In the genomic region with DNA sequence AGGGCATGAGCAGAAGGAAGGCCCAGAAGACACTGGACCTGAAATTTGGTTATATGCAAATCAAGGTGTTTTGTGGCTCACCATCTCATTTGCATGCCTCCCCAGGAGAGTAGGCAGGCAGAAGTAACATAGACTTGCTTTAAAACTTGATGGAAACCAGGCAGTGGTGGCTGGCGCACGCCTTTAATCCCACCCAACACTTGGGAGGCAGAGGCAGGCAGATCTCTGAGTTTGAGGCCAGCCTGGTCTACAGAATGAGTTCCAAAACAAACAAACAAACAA, we compare ENCODE assay signal across 19 mouse cellular contexts. TPM values are rescaled to one million over a fixed set of nuclear protein-coding genes. Genes with fewer than 3 reads are reported as not detected.
DNase-seq lines count a peak whose midpoint lies in the region; ATAC-seq lines count a peak whose summit lies in the region.
"Had no signal": no experiment of that assay in that cellular context is flagged by ENCODE, and none has a peak within 500 bp of the region (broad histone marks: within the 10 kb centered on the region; RNA-seq: fewer than 3 reads in every experiment).

No protein-coding gene starts in this region.

- no peak overlapping the region for H3K4me2 ChIP-seq in heart, embryonic 15.5 days
- H3K4me2 ChIP-seq in lung, embryonic 15.5 days = no peak overlapping the region
- H3K4me2 ChIP-seq in liver, embryonic 11.5 days = no peak overlapping the region
- H3K4me2 ChIP-seq: embryonic facial prominence, embryonic 13.5 days; forebrain, embryonic 13.5 days; hindbrain, embryonic 15.5 days had no signal

- H3K9ac ChIP-seq in heart, embryonic 15.5 days = no peak overlapping the region
- H3K9ac ChIP-seq in lung, embryonic 15.5 days = no peak overlapping the region
- H3K9ac ChIP-seq in liver, embryonic 11.5 days (ENCODE audit: low read depth, low read length) = no peak overlapping the region
- H3K9ac ChIP-seq: embryonic facial prominence, embryonic 13.5 days; forebrain, embryonic 13.5 days; forebrain, postnatal 0 days; hindbrain, embryonic 15.5 days had no signal

- peak overlapping the region; percentile 31; the same call in 1 of the 2 replicates for H3K27ac ChIP-seq in heart, embryonic 15.5 days
- H3K27ac ChIP-seq in lung, embryonic 15.5 days = 0 out of 2 replicates have a peak overlapping the region, but pooled peaks have one; percentile 5
- peak overlapping the region; percentile 13 for H3K27ac ChIP-seq in macrophage
- H3K27ac ChIP-seq in liver, embryonic 11.5 days (ENCODE audit: low read depth, low read length) = no peak overlapping the region
- H3K27ac ChIP-seq: embryonic facial prominence, embryonic 13.5 days; forebrain, embryonic 13.5 days; heart, embryonic 10.5 days; hindbrain, embryonic 15.5 days had no signal

- no peak overlapping the region for H3K4me3 ChIP-seq in heart, embryonic 15.5 days
- no peak overlapping the region for H3K4me3 ChIP-seq in lung, embryonic 15.5 days
- H3K4me3 ChIP-seq in macrophage (ENCODE audit: inconsistent target) = no peak overlapping the region
- no peak overlapping the region for H3K4me3 ChIP-seq in liver, embryonic 11.5 days (ENCODE audit: low read depth, low read length)
- H3K4me3 ChIP-seq: embryonic facial prominence, embryonic 13.5 days; forebrain, embryonic 13.5 days; heart, embryonic 10.5 days; hindbrain, embryonic 15.5 days had no signal

- H3K9me3 ChIP-seq in heart, embryonic 15.5 days (replicated peaks) = no peaks in the 10 kb centered on the region
- H3K9me3 ChIP-seq in lung, embryonic 15.5 days = no peaks in the 10 kb centered on the region; the same call in 1 of the 2 replicates
- H3K9me3 ChIP-seq in liver, embryonic 11.5 days (ENCODE audit: control insufficient read depth, low read length) = no peaks in the 10 kb centered on the region
- H3K9me3 ChIP-seq: embryonic facial prominence, embryonic 13.5 days; heart, embryonic 10.5 days; hindbrain, embryonic 15.5 days had no signal

- H3K27me3 ChIP-seq in heart, embryonic 15.5 days = no peaks in the 10 kb centered on the region
- H3K27me3 ChIP-seq in lung, embryonic 15.5 days = no peaks in the 10 kb centered on the region
- no peaks in the 10 kb centered on the region for H3K27me3 ChIP-seq in liver, embryonic 11.5 days (replicated peaks; ENCODE audit: control insufficient read depth, insufficient read depth, low read length)
- H3K27me3 ChIP-seq: embryonic facial prominence, embryonic 13.5 days; forebrain, embryonic 13.5 days; hindbrain, embryonic 15.5 days had no signal

- H3K79me2 ChIP-seq in macrophage (ENCODE audit: inconsistent target) = no peaks in the 10 kb centered on the region

- 98% methylated on average over 2 of the region's 2 CpGs for WGBS in heart, embryonic 15.5 days
- WGBS in lung, embryonic 15.5 days = 96% methylated on average over 2 of the region's 2 CpGs
- 100% methylated on average over 2 of the region's 2 CpGs for WGBS in macrophage (ENCODE audit: missing documents)
- WGBS in liver, embryonic 11.5 days = 83% methylated on average over 2 of the region's 2 CpGs

- intact Hi-C loops in heart, postnatal 10 days (cut with DNase I) = no loop called here

- DNase-seq in heart, postnatal 10 days = no peak
- no peak for DNase-seq in lung, postnatal 4 days
- no peak for DNase-seq in left cerebral cortex, adult 18-20 months (ENCODE audit: low spot score in 2 of 2)
- no peak for DNase-seq in liver, embryonic 11.5 days (ENCODE audit: low spot score)
- DNase-seq: adrenal gland, postnatal 10 days; cerebellum, adult 18-20 months; cerebellum, adult 9-11 months; cerebellum, postnatal 36 days; forebrain, postnatal 0 days; gastrocnemius, postnatal 14 days had no signal

- no peak for ATAC-seq in heart, embryonic 15.5 days (replicated peaks; ENCODE audit: insufficient number of reproducible peaks, insufficient read depth, low FRiP score, low read depth)
- ATAC-seq in lung, embryonic 15.5 days (ENCODE audit: borderline replicate concordance, extremely low read depth, low FRiP score, low TSS enrichment) = no peak
- ATAC-seq in liver, embryonic 11.5 days (replicated peaks; ENCODE audit: low FRiP score) = no peak
- ATAC-seq: CD4-positive, CD25-positive, alpha-beta regulatory T cell, adult 4 months; forebrain, embryonic 13.5 days; forebrain, postnatal 0 days; intestine, embryonic 16.5 days had no signal

- H3K4me1 ChIP-seq in heart, embryonic 15.5 days (replicated peaks) = 0 out of 2 replicates have a peak, but pooled peaks cover 3% of the 10 kb centered on the region
- H3K4me1 ChIP-seq in lung, embryonic 15.5 days = no peaks in the 10 kb centered on the region
- H3K4me1 ChIP-seq in liver, embryonic 11.5 days (replicated peaks; ENCODE audit: control insufficient read depth, insufficient read depth, low read length) = no peaks in the 10 kb centered on the region; the same call in 1 of the 2 replicates
- H3K4me1 ChIP-seq: embryonic facial prominence, embryonic 13.5 days; forebrain, embryonic 13.5 days; hindbrain, embryonic 15.5 days had no signal

- H3K36me3 ChIP-seq in heart, embryonic 15.5 days = no peaks in the 10 kb centered on the region
- no peaks in the 10 kb centered on the region for H3K36me3 ChIP-seq in lung, embryonic 15.5 days
- H3K36me3 ChIP-seq in macrophage (ENCODE audit: inconsistent target) = no peaks in the 10 kb centered on the region
- H3K36me3 ChIP-seq in liver, embryonic 11.5 days (ENCODE audit: control insufficient read depth, insufficient read depth, low read length) = no peaks in the 10 kb centered on the region
- H3K36me3 ChIP-seq: embryonic facial prominence, embryonic 13.5 days; heart, embryonic 10.5 days; hindbrain, embryonic 15.5 days had no signal

RNA-seq across cellular contexts. Expression of gene Pdgfb, which starts 23.3 kb away (rescaled TPM):
- 3.7 and 4.0 TPM in 2 replicates for polyA plus RNA-seq in heart, embryonic 15.5 days (2015; fragmentation: Nextera tagmentation; extraction: Ambion mirVana)
- 10 to 100 TPM; 49.2 to 56.2 TPM for total RNA-seq in heart, postnatal 10 days (2021)
- polyA plus RNA-seq in lung, embryonic 15.5 days (2015; fragmentation: Nextera tagmentation; extraction: Ambion mirVana) = 8.4 TPM in 2 replicates
- total RNA-seq in macrophage (2018; cell fraction: chromatin; rRNA removed) = 10 to 100 TPM in 12 of 26 experiments, 1 to 10 TPM in 14; 2.3 to 61.6 (median 9.1) TPM
- 10 to 100 TPM in 12 of 26 experiments, 1 to 10 TPM in 14; 2.9 to 35.1 (median 6.4) TPM for total RNA-seq in macrophage (2018; cell fraction: cytosol; rRNA removed)
- total RNA-seq in macrophage (2018; cell fraction: nucleus; rRNA removed) = 10 to 100 TPM in 15 of 26 experiments, 1 to 10 TPM in 11; 5.4 to 78.2 (median 13.6) TPM
- 10.0 to 24.1 TPM (median 11.9 TPM) in 3 replicates for polyA plus RNA-seq in macrophage (2018)
- total RNA-seq in left cerebral cortex, adult 18-20 months (2021) = 10 to 100 TPM; 28.5 to 37.6 TPM
- polyA plus RNA-seq in liver, embryonic 11.5 days (2014; fragmentation: Nextera tagmentation; extraction: Ambion mirVana) = 2.4 and 2.7 TPM in 2 replicates

RNA-seq across cellular contexts. Expression of gene Syngr1, which starts 53.1 kb away (rescaled TPM):
- polyA plus RNA-seq in heart, embryonic 15.5 days (2015; fragmentation: Nextera tagmentation; extraction: Ambion mirVana) = 38.0 and 42.9 TPM in 2 replicates
- total RNA-seq in heart, postnatal 10 days (2021) = 10 to 100 TPM; 84.9 to 86.7 TPM
- 18.8 and 20.6 TPM in 2 replicates for polyA plus RNA-seq in lung, embryonic 15.5 days (2015; fragmentation: Nextera tagmentation; extraction: Ambion mirVana)
- total RNA-seq in macrophage (2018; cell fraction: chromatin; rRNA removed) = 100 to 1,000 TPM in 11 of 26 experiments, 10 to 100 TPM in 14, 1 to 10 TPM in 1; 8.5 to 192 (median 76.8) TPM
- total RNA-seq in macrophage (2018; cell fraction: cytosol; rRNA removed) = 100 to 1,000 TPM; 185 to 377 (median 258) TPM
- total RNA-seq in macrophage (2018; cell fraction: nucleus; rRNA removed) = 100 to 1,000 TPM in 19 of 26 experiments, 10 to 100 TPM in 7; 29.5 to 228 (median 114) TPM
- polyA plus RNA-seq in macrophage (2018) = 139 to 428 TPM (median 314 TPM) in 3 replicates
- total RNA-seq in left cerebral cortex, adult 18-20 months (2021) = 100 to 1,000 TPM; 421 to 438 TPM
- 32.2 and 38.6 TPM in 2 replicates for polyA plus RNA-seq in liver, embryonic 11.5 days (2014; fragmentation: Nextera tagmentation; extraction: Ambion mirVana)

RNA-seq across cellular contexts. Expression of gene Rpl3, which starts 53.6 kb away (rescaled TPM):
- polyA plus RNA-seq in heart, embryonic 15.5 days (2015; fragmentation: Nextera tagmentation; extraction: Ambion mirVana) = 565 and 609 TPM in 2 replicates
- total RNA-seq in heart, postnatal 10 days (2021) = 100 to 1,000 TPM; 486 to 496 TPM
- 1,053 and 1,095 TPM in 2 replicates for polyA plus RNA-seq in lung, embryonic 15.5 days (2015; fragmentation: Nextera tagmentation; extraction: Ambion mirVana)
- 100 to 1,000 TPM in 24 of 26 experiments, 10 to 100 TPM in 2; 70.8 to 495 (median 240) TPM for total RNA-seq in macrophage (2018; cell fraction: chromatin; rRNA removed)
- total RNA-seq in macrophage (2018; cell fraction: cytosol; rRNA removed) = 100 to 1,000 TPM; 413 to 862 (median 571) TPM
- 100 to 1,000 TPM; 139 to 883 (median 221) TPM for total RNA-seq in macrophage (2018; cell fraction: nucleus; rRNA removed)
- 633 to 940 TPM (median 770 TPM) in 3 replicates for polyA plus RNA-seq in macrophage (2018)
- 100 to 1,000 TPM; 526 to 554 TPM for total RNA-seq in left cerebral cortex, adult 18-20 months (2021)
- polyA plus RNA-seq in liver, embryonic 11.5 days (2014; fragmentation: Nextera tagmentation; extraction: Ambion mirVana) = 1,449 and 1,469 TPM in 2 replicates
